Mouse (Mus musculus) mesoderm, embryonic 11.5 days (tissue): ENCODE results near the gene Abcb4.
"Not testable (repeated sequence)": the region's sequence is repeated elsewhere in the genome, so short reads cannot be mapped to it uniquely, and the experiment has no call there.

Source experiments
- DNase-seq: peaks from one replicate; pipeline ENCODE4 v3.0.0-alpha.2; 2012; ENCODE audit warnings: low read depth, low spot score

The Abcb4 gene

DNA sequence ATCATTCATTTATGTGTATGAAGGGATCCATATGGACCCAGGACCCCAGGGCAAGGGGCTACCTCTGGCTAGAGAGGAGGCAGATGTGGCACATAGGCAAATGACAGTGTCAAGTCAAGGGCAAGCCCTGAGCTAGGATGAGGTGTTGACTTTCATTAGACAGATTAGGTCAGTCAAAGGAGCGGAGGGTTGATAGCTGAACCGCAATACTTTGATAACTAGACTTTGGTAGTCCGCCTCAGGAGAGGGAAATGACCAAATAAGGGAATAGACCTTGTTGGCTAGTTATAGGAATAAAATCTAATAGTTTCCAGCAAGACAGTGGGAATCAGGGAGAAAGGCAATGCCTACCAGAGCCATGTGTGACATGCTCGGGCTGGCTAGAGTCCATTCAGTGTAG, 105.6 kb downstream of the Abcb4 start:
- DNase-seq = no peak

DNA sequence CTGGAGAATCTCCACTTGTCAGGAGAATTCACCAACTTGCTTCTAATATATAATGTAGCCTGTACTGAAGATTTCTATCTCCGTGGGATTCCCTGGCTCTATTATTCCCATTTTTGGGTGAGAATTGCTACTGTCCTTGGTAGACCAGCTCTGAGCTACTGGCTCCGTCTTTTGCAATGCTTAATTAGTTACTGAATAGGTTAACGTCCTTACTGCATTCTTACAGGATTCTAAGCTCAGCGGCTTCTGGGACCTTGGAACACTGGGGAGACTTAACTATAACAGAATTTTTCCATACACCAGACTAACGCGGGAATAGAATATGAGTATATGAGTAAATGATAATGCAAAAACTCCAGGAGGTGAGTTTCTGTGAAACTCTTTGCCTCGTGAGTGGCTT, 106.5 kb downstream of the Abcb4 start:
- DNase-seq = not testable (repeated sequence)

DNA sequence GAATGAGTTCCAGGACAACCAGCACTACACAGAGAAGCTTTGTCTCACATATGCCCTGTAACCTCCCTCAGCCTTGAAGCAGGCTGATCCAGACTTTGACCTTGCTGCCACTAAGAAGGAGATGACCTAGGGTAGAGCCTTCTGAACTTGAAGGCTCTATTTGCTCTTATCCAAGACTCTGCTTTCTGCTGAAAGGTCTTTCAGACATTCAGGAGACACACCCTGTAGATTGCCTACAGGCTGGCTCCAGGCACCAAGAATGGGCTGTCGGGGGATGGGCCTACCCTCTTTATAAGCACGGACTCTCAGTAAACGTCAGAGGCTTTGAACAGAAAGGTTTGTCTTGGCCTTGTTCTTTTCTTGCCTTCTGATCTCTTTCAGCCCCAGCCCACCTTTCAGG, 113.1 kb downstream of the Abcb4 start:
- DNase-seq = not testable (repeated sequence)
